Mouse (Mus musculus): ENCODE results near the gene Nf1.
A peak's percentile ranks its signal among the peaks of the same experiment; 100 is the strongest.

Gene Nf1

GRCm38 (mm10) chr11:79527739-79528384, 188.4 kb downstream of the Nf1 start:
- no peak for DNase-seq (ENCODE audit: low spot score)

DNA sequence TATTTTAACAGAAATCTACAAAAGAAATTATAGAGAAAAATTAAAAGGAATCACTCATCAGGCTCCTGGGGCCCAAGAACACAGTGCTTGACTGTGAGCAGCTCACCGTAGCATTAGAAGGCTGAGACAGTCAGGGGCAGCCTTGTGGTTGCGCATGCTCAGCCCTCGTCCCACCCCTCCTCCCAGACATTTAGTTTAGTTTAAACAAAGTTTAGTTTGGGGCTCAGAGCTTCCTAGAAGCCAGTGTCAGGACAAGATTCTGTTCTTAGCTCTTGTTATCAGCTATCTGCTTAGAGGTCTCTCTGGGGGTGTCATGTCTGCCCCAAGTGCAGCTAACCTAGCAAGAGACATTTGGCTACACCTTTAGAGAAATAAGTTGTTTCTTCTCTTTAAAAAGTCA, 189.1 kb downstream of the Nf1 start:
- no peak for DNase-seq (ENCODE audit: low spot score)

DNA sequence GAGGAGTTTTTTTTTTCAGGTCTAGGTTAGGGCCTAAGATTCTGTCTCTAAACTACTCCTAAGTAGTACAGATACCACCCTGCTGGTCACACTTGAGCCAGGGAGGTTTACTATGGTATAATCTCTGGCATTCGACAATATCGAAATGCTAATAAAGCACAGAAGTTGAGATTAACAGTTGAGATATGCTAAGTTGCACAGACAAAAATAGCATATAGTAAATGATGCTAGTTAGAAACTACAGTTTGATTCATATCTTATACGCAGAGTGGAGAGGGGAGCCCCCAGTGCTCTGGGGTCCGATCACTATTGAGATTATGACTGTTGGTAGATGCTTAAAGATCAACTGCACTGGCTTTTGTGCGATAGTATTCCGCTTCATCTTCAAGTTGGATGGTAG, 189.7 kb downstream of the Nf1 start:
- DNase-seq (ENCODE audit: low spot score): no peak

DNA sequence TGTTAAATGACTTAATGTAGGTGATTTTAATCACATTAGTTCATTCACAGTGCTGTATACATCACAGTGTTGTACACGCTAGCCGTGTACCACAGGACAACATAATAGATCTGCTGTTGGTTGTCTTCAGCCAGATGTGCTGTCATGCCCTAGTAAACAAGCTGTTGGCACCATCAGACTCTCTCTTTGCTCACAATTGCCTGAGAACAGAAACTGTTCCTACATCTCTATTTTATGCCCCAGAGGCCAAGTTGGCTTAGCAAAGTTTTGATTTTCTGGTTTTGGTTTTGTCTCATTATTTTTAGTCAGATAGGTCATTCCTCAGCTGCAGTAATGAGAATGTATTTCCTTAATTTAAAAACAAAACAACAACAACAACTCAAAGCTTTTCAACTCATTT, 190.2 kb downstream of the Nf1 start:
- no peak for DNase-seq (ENCODE audit: low spot score)

- no peak for DNase-seq (ENCODE audit: low spot score)
Measured at GRCm38 (mm10) chr11:79530333-79530761, 190.9 kb downstream of the Nf1 start, which contains the start of the genes Evi2 and Evi2a. Gene Evi2, minus strand, starts transcription at chr11:79530589. Gene Evi2a, minus strand, starts transcription at chr11:79530609.

GRCm38 (mm10) chr11:79530774-79531173, 191.3 kb downstream of the Nf1 start:
- no peak for DNase-seq (ENCODE audit: low spot score)

GRCm38 (mm10) chr11:79531485-79531884, 192.0 kb downstream of the Nf1 start:
- no peak for DNase-seq (ENCODE audit: low spot score)

GRCm38 (mm10) chr11:79533311-79533710, 193.8 kb downstream of the Nf1 start:
- no peak for DNase-seq (ENCODE audit: low spot score)

DNA sequence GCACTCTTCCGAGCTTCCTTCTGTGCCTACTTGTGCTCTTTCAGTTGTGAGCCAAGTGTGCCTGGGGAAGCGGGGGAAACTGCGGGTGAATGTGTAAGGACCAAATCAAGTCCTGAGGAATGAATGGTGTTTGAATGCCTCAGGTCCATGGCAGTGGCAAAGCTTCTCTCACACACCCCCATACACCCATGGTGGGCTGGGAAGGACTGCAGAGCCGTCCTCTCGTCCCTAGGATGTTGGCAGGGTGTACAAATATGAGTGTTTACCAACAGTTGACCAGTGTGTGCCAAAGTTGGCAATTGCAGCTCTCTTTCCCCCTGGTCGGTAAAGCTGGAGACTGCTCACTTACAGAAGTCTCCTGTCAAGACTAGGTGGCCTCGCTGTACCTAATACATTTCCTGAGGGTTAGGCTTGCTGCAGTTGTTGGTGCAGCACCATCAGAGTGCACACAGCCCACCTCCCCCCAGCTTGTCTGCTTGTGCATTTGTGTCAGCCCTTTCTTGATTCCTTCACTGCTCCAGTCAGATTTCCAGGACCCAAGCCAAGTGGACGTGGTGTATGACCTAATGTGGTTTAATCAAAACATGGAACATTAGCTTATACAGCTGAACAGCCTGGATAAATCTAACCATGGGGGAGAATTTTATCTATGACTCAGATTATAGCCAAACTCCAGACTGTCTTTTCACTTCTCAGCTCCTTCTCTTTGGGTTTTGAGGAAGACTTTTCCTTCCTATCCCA, 194.6 kb downstream of the Nf1 start:
- no peak for DNase-seq (ENCODE audit: low spot score)

- DNase-seq (ENCODE audit: low spot score): no peak
Measured at GRCm38 (mm10) chr11:79535554-79535953, 196.1 kb downstream of the Nf1 start.

DNA sequence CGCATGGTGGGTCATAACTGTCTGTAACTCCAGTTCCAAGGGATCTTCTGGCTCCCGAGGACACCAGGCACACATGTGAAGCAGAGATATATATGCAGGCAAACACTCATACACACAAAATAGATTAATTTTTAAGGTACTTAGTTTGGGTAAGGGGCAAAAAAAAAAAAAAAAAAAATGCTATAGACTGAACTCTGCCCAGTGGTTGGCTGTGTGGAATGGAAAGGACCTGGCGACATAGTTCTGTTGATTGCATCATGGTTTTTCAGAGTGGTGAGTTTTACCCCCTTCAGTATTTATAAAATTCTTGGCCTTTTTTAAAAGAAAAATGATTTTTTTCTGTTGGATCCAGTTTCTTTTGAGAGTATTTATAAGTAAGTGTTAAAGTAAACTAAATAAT, 196.8 kb downstream of the Nf1 start:
- DNase-seq (ENCODE audit: low spot score): no peak

- no peak for DNase-seq (ENCODE audit: low spot score)
Measured at GRCm38 (mm10) chr11:79552622-79553021, 213.1 kb downstream of the Nf1 start.

DNA sequence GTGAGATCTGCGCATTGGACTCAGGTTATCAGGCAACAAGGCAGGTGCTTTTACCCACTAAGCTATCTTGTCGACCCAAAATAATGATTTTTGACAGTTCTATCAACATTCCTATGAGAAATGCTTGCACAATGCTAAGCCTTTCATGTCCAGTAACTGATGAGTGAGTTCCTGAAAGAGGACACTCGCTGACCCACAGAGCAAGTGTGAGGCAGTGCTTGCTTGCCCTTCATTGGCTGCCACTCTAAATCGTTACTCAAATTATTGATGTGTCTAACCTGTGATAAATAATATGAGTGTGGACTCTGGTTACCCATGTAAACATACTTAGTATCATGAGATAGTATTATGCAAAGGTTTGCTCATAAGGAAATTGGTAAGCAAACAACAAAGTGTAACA, 221.0 kb downstream of the Nf1 start:
- no peak for DNase-seq (ENCODE audit: low spot score)

DNA sequence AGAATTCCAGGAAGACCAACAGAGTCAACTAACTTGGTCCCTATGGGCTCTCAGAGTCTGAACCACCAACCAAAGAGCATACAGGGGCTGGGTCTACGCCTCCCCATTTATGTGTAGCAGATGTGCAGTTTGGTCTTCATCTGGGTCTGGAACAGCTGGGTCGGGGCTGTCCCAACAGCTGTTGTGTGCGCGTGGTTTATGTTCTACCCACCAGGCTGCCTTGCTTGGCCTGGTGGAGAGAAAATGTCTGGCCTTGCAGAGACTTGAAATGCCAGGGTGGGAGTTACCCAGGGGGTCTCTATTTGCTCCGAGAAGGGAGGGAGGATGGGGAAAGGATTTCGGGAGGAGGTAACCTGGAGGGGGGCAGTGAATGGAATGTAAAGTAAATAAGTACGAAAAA, 224.0 kb downstream of the Nf1 start:
- DNase-seq (ENCODE audit: low spot score): no peak

DNA sequence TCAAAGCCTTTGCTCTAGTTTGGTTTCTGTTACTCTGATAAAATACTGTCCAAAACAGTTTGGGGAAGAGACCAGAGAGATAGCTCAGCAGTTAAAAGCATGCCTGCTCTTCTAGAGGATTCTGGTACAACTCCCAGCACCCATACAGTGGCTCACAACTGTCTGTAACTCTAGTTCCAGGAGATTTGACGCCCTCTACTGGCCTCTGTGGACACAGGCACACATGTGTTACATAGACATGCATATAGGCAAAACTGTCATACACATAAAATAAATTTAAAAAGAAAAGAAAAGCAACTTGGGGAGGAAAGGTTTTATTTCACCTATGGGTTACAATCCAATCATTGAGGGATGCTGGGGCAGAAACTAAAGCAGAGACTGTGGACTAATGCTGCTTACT, 227.5 kb downstream of the Nf1 start:
- DNase-seq (ENCODE audit: low spot score): no peak

DNA sequence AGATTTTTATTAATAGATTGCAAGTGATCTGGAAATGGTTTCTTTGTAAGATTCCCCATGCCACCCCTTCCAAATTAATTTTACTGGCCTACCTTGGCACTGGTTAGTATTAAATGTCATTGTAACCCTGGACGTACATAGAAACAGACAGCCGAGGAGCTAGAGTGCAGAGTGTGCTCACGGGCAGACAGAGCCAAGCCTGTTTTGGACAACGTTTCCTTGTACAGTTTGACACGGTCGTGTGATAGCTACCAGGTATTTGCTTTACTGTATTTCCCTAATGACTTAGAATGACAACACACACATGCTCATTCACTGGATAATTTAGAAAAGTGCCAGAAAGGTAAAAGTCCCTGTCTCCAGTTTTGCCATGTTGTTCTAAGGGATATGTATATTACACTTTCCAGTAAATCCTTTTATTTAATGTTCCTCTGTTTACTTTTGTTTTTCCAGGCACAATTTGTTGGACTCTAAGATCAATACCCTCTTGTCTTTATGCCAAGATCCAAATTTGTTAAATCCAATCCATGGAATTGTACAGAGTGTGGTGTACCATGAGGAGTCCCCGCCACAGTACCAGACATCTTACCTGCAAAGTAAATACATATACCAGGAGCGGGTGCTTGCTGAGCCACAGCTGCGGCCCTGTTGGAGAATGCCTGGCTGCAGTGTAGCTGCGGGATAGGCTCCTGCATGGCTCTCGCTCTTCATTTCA, 228.9 kb downstream of the Nf1 start:
- no peak for DNase-seq (ENCODE audit: low spot score)

DNA sequence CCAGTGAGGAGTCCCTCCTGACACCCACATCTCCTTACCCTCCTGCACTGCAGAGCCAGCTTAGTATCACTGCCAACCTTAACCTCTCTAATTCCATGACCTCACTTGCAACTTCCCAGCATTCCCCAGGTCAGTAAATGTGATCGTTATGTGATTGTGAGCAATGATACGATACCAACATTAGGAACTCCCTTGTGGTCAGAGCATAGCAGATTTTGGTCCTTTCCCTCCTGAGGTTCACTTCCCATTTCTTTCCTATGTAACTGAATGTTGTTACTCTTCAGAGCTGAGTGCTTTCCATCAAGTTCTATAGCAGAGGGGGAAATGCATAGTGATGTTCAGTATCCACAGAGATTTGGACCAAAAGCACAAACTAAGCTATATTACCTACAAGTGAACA, 230.8 kb downstream of the Nf1 start:
- no peak for DNase-seq (ENCODE audit: low spot score)

- no peak for DNase-seq (ENCODE audit: low spot score)
Measured at GRCm38 (mm10) chr11:79573836-79574235, 234.3 kb downstream of the Nf1 start.

DNA sequence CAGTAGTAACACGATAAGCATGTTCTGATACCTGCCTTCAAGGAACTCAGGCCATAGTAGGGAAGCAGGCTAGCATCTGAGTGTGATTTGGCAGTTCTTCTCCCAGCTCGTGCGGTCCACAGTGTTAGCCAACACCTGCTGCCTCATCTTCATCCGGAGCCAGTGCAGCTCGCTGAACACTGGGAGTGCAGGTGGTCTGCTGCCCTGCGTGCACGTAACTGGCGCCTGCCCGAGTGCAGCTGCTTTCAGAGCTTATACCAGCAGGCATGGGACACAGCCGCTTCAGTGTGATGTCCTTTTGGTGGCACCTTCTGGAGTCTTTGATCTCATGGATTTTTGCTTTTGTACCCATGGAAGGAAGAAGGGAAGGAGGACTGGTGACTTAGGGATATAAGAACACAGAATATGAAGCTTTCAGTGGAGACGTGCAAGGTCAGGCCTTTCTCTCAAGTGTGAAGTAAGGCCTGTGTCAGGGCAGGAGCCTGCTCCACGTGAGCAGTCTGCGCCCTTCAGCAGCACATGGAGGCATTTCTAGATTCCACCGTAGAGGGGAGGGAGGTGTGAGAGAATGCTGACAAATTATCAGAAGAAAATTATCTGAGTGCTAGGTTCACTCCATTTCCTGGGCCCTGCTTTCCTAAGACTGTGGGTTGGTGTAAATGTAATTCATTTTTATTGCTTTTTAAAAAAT, 236.0 kb downstream of the Nf1 start:
- no peak for DNase-seq (ENCODE audit: low spot score)

- peak; percentile 25 for DNase-seq (ENCODE audit: low spot score)
Measured at GRCm38 (mm10) chr11:79577741-79578140, 238.2 kb downstream of the Nf1 start.

DNA sequence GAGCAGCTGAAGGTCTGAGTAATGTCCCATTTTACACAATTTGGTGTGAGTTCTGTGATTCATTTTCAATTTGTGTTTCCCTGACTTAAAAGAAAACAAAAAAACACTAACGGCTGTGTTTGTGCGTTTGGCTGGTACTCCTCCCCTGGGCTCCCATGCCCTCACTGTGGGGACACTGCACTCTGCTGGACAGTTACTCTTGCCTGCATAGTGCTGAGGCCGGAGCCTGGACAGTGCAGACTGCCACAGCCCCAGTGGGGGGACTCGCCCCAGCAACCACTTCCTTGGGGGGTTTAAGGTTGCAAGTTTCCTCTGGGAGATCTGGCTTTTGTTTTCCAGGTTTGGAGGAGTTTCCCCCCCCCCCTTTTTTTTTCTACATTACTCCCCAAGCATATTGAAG, 241.2 kb downstream of the Nf1 start:
- no peak for DNase-seq (ENCODE audit: low spot score)

- DNase-seq (ENCODE audit: low spot score): no peak
Measured at GRCm38 (mm10) chr11:79581257-79581656, 241.8 kb downstream of the Nf1 start.

DNA sequence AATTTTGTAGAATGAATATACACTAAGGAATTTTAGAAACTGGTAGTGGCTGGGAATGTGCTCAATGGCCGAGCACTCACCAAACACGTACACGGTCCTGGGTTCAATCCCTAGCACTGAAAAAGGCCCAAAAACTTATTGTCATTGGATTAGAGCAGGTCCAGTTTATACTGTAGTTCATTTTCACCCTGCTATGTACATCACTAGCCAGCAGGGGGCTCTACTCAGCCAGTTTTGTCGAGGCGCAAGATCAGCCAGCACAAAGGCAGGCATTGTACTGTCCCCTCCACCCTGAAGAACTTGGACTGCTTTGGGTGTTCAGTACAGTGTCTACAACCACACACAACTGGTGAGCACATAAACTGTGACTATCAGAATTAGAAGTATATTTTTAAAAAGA, 244.7 kb downstream of the Nf1 start:
- no peak for DNase-seq (ENCODE audit: low spot score)

Data from ovary, postnatal 10 days (tissue).